Mouse (Mus musculus) erythroblast, adult 5-6 weeks (primary cell): ENCODE results near the gene Olfr572. TPM values are rescaled to one million over a fixed set of nuclear protein-coding genes. Genes with fewer than 3 reads are reported as not detected.

Experiments
- ATAC-seq: replicated peaks from 2 replicates; pipeline ENCODE4 v1.8.0; 2016; ENCODE audit warnings: moderate number of reproducible peaks, mild to moderate bottlenecking, moderate TSS enrichment, inconsistent platforms; ENCODE audit not compliant: poor library complexity, low FRiP score, severe bottlenecking
- total RNA-seq, 2 experiments: library from RNA; stranded (forward) in 1 of 2; stranded (reverse) in 1 of 2; fragments of 150-400 nt in 1 of 2; fragments of 200-764, 138-1000 nt in 1 of 2; gene quantifications; 2 replicates each; pipeline versions ENCODE4 v1.2.3 to v1.2.4; 2015 to 2017; ENCODE audit warnings: low replicate concordance in 2 of 2

Olfr572 gene
- total RNA-seq (2015; ENCODE audit: low replicate concordance) (not detected in 2 replicates), total RNA-seq (2017; ENCODE audit: low replicate concordance) (not detected in 2 replicates)

DNA sequence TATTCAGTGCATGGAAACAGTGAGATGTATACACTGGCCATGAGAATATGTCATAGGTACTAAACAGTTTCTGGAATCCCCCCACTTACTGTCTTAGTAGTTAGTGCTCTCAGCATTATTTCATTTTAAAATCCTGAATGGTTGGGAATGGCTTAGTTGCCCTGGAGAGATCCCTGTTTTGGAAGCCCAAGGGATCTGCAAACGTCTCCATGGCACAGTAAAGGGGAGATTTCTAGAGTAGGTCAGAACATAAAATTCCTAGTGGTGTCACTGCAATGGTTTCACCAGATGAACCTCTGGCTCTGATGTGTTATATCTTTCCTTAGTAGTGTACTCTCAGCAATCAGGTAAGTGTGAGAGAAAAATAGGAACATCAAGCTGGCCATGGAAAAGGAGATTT lies at the start of gene Olfr572:
TSS of gene Olfr572 (plus strand) at position 301 of the 400 bp plus-strand sequence.
- no peak for ATAC-seq

DNA sequence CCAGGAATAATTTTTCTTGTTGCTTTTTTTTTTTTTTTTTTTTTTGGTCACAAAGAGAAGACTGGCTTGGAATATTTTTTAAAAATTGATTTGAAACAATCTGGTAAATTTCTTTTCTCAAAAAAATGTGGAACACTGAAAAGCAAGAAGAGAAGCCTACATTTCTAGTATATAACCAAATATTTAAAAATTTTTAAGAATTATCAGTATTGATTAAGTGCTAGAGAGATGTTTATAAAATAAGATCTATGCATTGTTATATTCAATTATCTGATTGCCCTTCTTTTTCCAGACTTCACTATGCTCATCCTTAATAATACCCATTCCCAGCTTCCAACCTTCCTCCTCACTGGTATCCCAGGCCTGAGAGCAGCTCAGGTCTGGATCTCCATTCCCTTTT lies 47.4 kb upstream of the Olfr572 start, which contains the start of gene Olfr568:
TSS of gene Olfr568 (plus strand) at position 301 of the 400 bp plus-strand sequence.
- ATAC-seq, result no peak

DNA sequence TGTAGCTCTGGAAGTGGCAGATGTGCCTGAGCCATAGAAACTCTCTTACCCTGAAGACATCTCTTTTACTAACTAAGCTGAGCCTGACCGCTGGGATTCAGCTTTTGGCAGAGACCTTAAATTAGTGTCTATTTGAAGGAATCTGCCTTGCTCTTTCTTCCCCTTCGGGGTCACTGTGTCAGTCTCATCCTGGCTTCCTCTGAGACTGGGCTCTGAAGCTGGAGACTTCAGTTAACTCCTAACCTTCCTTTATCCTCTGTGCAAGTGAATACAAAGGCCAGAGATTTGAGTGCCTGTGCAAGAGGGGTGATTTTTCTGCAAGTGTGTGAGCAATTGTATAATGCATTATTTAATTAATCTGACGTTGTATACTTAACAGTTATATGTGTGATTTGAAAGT lies 33.4 kb upstream of the Olfr572 start, which contains the start of gene Olfr569:
TSS of gene Olfr569 (minus strand) at position 101 of the 400 bp plus-strand sequence.
- ATAC-seq, result no peak

DNA sequence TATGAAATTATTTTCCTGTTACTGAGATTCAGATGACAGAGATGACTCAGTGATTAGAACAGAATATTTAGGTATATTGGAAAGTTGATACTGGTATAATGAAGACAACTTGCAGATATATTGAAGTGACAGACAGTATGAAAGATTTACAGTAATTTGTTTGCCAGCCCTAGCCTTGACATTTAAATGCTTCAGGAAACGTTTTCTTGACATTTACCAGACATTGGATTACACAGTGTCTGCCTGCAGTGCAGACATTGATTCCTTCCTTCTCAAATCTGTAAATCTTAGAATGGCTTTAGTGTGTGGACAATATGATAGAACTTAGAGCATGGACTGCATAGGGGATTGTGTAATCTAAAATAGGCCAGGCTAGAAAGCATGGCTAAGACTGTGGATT lies 8.9 kb upstream of the Olfr572 start:
- ATAC-seq, result no peak

DNA sequence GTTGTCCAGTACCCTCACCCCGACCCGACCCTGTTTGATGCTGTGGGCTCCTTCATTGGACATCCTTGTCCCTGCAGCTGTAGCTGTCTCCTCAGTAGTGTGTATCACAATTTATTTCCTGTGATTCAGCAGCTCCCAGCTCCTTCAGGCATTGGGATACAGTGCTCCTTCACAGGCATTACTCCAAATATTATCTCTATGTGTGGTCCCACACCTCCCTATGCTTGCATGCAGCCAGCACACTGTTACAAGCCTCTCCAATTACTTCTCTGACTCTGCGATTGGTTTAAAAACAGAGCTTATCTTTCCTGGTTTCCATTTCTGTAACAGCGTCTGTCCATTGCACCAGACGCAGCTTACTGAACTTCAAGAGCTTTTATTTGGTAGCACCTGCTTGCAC lies 7.8 kb upstream of the Olfr572 start:
- ATAC-seq, result no peak

DNA sequence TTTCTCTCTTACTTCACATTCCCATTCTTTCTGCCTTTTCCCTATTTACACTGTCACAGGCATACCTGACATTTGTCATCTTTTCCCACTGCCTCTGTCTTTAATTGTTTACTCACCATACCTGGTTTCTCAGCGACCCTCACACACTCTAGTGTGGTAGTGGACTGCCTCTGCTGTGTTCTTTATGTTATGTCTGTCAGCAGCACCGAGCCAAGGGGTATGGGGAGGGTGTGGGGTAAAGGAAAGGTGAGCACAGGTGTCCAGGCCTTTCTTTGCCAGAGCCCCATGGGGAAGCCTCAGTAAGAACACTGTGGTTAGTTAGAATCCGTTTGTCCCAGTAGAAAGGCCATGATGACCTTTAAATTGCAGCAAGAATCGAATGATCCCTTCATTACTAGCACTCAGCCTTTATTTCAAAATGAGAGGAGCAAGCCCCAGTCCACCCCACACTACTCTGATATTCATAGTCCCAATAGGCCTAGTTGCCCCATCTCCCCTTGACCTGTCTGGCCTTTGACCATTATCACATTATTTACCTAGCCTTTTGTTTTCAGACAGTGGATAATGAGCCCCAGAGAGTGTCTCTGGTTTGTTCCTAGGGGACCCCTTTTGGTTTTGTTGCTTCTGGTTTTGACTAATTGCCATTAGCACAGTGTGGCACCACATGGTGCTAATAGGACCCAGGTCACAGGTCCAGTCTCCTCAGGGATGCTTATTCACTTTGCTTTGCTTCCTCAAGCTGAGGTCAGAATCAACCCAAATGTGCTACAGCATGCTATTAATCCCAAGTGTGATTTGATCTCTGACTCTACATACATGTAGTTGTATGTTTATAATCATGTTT lies 7.0 kb upstream of the Olfr572 start, which contains the start of gene Olfr571:
TSS of gene Olfr571 (minus strand) at position 505 of the 844 bp plus-strand sequence.
- ATAC-seq, result no peak

DNA sequence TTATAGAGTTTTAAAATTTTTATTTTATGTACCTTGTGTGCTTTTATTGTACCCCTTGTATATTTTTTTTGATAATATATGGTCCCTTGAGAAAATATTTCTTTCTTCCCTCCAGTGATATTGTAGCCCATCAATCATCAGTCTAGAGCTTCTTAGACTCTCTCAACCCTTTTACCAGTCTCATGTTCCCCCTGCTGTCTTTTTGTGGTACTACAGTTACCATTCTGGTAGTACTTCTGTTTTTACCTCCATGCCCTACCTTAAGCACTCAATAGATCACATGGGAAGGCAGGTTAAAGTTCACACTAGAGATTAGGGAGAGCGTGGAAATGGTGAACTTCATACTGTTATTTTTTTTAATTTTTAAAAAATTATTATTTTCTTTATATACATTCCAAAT lies 4.6 kb upstream of the Olfr572 start:
- ATAC-seq, result no peak

DNA sequence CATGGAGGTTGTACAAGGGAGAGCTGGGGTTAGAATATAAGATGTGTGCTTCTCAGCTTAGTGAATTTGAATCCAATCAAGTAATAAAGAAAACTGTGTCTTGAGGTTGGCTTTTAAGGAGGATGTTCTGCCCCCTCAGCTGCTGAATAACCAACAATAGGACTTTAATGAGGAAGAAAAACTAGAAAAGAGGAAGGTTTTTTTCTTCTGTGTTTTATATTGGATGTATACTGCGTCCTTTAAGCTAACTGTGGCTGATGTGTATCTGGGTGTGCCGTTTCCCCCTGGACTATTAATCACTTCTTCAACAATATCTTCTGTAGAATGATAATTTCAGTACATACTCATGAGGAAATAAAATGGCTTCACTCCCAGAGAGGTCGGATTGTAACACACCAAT lies 2.9 kb downstream of the Olfr572 start:
- no peak for ATAC-seq

DNA sequence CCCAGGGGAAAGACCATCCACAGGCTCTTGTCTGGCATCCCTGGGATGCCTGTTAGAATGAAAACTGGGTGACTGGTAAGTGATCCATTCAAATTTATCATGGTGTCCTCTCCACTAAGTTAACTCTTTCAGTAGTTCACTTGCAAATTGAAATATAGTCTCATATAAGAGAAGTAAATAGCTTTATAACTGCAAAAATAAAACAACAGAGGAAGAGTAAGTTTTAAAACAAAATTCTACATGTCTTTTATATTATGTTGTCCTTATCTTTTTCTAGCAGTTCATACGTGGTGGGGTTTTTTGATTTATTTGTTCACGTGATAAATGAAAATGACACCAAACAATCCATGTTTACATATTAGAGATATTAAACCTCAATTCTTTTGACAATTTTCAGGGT lies 18.3 kb downstream of the Olfr572 start, which contains the start of gene Olfr573-ps1:
TSS of gene Olfr573-ps1 (minus strand) at position 101 of the 400 bp plus-strand sequence.
- no peak for ATAC-seq

DNA sequence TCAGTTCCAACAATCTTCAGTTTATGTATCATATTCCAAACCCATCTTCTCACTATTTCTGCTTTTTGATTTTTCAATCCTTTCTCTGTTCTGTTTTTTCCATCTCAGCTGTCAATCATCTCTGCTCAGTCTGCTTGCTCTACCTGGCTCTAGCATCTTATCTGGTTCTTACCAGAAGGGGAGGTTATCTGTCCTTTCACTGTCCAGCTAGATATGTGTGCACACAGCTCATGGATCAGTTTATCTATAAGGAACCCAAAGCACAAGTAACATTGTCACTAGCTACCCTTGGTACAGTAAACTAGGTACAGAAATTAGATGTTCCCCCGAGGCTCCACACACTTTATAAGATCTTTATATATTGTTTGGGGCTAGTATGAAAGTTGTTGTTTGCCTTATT lies 19.2 kb downstream of the Olfr572 start:
- ATAC-seq, result no peak

DNA sequence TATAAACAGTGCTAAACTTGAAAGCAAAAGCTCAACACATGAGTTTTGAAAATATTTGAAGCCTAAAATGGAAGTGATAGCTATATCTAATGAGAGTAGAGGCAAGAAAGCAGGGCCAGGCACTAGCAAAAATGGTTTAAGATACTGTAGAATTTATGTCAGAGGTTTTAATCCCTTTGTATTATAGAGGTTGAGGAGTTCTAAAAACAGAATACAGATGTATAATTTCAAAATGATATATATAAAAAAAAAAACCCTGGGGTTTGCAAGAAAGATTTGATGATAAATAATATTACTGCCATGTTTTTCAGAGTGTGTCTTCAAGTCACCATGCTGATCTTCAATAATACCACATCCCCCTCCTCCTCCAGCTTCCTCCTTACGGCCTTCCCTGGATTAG lies 24.0 kb downstream of the Olfr572 start, which contains the start of gene Olfr574:
TSS of gene Olfr574 (plus strand) at position 301 of the 400 bp plus-strand sequence.
- ATAC-seq, result no peak

DNA sequence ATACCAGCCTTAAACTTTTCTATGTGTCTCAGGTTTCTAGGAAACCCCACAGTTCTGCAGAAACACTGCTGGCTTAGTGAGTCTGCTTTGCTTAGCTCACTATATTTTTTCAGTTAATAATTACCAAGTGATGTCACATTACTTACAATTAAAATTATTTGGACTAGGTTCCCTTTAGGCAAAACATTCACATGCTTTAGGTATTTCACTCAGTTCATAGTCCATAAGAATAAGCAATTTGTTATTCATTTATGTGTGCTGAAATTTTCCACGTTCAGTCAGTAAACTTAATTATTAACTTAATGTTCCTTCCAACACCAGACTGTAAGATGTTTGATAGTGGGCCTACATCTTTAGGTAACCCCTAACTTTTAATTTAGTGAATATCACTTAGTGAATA lies 26.5 kb downstream of the Olfr572 start:
- no peak for ATAC-seq

DNA sequence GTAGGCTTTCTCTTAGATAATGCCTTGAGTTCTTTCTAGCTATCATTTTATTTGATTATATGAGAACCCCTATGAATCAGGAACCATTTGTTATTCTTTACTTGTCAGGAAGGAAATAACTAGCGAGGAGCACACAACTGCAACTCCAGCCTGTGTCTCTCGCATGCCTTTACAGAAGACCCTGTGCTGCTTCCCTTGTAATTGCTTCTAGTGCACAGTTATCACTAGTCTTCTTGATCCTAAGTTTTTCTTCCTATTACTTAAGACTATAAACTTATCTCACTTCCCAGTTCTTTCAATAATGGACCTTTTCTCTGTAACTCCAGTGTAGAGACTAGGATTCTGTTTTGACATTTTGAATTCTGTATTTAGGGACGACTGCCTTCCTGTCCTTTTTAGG lies 33.9 kb downstream of the Olfr572 start:
- no peak for ATAC-seq

DNA sequence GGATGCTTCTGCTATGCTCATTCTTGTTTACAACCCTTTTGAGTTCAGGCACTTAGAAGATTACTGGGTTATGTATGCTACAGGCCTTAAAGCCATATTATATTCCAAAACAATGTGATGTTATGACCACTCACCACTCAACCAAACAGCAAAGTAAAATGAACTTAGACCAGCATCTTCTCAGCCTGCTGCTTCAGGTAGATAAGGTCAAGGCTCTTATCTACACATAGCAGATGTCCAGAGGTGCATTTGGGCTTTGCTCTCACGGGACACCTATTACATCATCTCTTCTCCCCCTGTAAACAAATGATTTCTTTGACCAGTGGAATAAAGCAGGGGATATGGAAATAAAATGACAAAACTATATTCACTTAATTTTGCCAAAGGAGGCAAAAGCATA lies 34.4 kb downstream of the Olfr572 start, which contains the start of gene Olfr575:
TSS of gene Olfr575 (minus strand) at position 183 of the 400 bp plus-strand sequence.
- ATAC-seq, result peak; percentile 69; the same call in 1 of the 2 replicates

DNA sequence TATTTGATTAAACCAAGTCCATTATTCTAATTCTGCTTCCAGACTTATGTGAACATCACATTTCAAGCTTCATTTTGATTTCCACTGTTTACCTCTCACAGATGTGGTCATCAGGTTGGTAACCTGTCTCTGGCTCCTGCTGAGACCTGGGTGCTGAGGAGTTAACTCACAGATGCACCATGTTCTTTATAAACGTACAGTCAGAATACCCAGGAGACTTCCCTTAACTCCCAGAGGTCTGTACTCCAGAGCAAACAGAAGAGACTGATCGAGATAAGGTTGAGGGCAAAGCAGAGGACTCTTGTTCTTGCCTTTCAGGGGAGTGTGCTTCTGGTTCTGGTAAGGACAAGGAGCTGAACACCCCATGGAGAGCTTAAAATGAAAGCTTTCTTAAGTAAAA lies 38.2 kb downstream of the Olfr572 start, which contains the start of gene Olfr576:
TSS of gene Olfr576 (plus strand) at position 301 of the 400 bp plus-strand sequence.
- no peak for ATAC-seq

DNA sequence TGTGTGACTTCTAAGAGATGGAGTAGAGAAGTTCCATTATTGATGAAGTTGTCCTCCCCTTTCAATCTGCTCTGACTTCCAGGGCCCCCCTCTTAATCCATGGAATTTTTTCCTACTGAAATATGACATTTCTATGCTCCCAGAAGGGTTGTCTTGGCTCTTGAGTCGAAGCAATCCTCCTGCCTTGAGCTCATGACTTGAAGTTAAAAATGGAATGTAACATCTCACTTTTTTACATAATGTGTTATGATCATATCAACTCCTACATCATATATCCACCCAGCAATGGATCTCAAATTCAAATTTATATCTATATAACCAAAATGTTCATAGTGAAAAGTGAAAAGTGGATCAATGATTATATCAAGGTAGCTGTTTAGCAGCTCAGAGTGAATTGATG lies 50.2 kb downstream of the Olfr572 start:
- ATAC-seq, result no peak

DNA sequence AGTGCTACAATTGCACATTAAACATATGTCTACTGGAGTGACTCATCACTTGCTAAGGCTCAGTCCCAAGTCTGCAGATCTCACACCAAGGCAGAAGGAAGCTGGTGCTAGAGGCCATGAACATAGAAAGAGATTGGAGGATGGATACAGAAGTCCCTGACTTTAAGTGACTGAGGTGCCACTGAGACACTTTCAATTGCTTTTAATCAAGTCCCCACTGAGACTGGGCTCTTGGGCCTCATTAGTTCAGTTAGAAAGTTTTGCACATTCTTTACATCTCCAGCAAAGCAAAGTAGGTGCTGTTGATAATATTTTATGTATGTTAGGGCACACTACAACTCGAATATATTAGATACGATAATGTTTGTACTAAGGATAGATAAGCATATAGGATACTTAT lies 51.6 kb downstream of the Olfr572 start, which contains the start of gene Olfr577:
TSS of gene Olfr577 (minus strand) at position 101 of the 400 bp plus-strand sequence.
- no peak for ATAC-seq
